Mouse (Mus musculus): Measurements from ENCODE around the gene Bmp2. TPM values are rescaled to one million over a fixed set of nuclear protein-coding genes. Genes with fewer than 3 reads are reported as not detected.

Gene Bmp2
- polyA plus RNA-seq, 1 experiment from 2014 or later = 25.8 TPM

DNA sequence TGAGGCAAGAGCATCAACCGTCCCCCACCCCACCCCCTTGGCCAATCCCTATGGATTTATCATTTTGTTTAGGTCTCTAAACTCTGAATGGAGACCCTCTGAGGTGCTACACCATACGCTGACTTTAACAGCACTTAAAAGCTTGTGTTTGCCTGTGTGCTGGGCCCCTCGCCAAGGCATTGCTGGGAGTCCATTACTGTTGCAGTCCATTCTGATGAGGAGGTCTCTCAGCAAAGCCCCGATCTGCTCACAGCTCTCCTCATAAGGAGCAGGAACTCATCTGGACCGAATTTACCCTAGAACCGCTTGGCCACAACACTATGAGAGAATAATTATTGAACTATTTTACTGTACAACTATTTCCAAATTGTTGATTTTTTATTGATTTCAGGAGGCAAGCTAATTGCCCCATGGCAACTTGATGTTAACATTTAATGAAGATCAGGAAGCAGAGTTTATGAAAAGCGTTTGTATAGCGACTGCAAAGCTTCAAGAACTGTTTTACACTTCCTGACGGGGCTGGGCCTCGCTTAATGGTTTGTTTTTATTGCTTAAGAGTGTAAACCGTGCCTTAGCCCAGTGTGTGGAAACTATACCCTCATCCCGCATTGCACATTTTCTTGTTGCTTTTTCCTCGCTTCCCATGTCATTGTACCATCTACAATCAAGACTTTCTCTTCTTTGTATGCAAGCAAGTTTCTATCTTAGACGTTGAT lies 14.2 kb downstream of the Bmp2 start:
- Histone ChIP-seq H3K4me2 (no peak overlapping the region), H3K9me3 (replicated peaks) (no peaks in the 10 kb centered on the region), H3K4me3 (no peak overlapping the region), H3K9ac (no peak overlapping the region), H3K27me3 (replicated peaks) (no peaks in the 10 kb centered on the region), H3K4me1 (replicated peaks) (0 out of 2 replicates have a peak, but pooled peaks cover 11% of the 10 kb centered on the region), H3K27ac (ENCODE audit: poor library complexity, severe bottlenecking) (no peak overlapping the region), H3K36me3 (no peaks in the 10 kb centered on the region)
- 66% methylated on average over 14 of the region's 14 CpGs for WGBS
- no peak for ATAC-seq (ENCODE audit: insufficient number of reproducible peaks, low FRiP score)

DNA sequence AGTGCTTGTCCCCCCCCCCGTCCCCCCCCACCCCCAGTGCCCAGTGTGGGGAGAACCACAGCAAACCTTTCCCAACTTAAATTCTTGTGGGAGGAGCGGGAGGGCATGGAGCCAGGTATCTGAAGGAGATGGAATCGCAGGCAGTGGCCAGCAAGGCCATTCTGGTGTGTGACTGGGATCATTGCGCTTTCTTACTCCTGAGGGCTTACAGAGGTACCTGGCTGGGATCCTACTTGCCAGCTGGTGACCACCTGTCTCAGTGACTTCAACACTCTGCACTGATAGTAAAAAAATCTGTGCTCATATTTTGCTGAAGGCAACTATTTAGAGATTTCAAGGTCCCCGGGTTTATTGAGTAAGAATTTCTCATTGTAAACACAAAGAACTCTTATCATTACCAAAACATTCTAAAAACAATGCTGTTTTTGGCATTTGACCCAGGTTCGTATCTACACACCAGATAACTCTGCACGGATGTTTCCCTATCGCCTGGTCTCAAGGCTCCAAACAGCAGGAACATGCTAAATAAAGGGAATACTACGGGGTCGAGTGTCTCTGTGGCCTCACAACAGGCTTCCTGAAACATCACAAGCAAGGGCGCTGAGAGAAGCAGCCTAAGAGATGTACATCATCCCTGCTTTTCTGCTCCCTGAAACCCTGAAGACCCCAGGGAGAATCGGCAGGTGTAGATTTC lies 39.8 kb downstream of the Bmp2 start:
- H3K4me3 ChIP-seq = no peak overlapping the region
- no peak overlapping the region for H3K4me2 ChIP-seq
- no peaks in the 10 kb centered on the region for H3K9me3 ChIP-seq (replicated peaks)
- no peaks in the 10 kb centered on the region for H3K27me3 ChIP-seq (replicated peaks)
- H3K4me1 ChIP-seq (replicated peaks) = peaks cover 19% of the 10 kb centered on the region
- no peaks in the 10 kb centered on the region for H3K36me3 ChIP-seq
- H3K9ac ChIP-seq = no peak overlapping the region
- no peak overlapping the region for H3K27ac ChIP-seq (ENCODE audit: poor library complexity, severe bottlenecking)
- no peak for ATAC-seq (ENCODE audit: insufficient number of reproducible peaks, low FRiP score)
- WGBS = 32% methylated on average over 12 of the region's 12 CpGs

Small RNA genes lying within 50 kb of the gene (microRNA-seq; reads per million reads assigned to microRNA genes)
- not detected for gene Mir3090
